Comparison of ENCODE assay signal across 9 mouse cellular contexts in the genomic region with DNA sequence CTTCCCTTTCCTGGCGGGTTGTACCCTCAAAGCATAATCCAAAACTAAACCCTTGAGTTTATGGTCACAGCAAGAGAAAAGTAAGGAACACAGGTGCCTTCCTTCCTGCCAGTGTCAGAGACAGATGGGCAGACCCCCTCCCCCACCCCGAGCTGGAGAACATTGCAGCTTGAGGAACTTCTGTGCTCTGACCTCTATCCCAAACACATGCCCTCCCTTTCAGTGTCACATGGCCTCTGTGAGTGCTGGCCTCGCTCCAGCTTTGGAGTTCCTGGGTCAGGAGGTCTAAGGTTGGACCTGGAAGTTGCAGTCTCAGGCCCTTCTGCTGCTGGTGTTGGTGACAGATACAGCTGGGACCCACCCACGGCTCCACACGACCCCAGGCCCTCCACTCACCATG. TPM values are rescaled to one million over a fixed set of nuclear protein-coding genes. Genes with fewer than 3 reads are reported as not detected.
A peak's percentile ranks its signal among the peaks of the same experiment; 100 is the strongest.
DNase-seq lines count a peak whose midpoint lies in the region; ATAC-seq and TF ChIP-seq lines count a peak whose summit lies in the region.
"Had no signal": no experiment of that assay in that cellular context is flagged by ENCODE, and none has a peak within 500 bp of the region (broad histone marks: within the 10 kb centered on the region; RNA-seq: fewer than 3 reads in every experiment).

No protein-coding gene starts in this region.

- no peaks in the 10 kb centered on the region for H3K9me3 ChIP-seq in liver, embryonic 11.5 days (ENCODE audit: control insufficient read depth, low read length)
- no peaks in the 10 kb centered on the region for H3K9me3 ChIP-seq in stomach, postnatal 0 days (ENCODE audit: control insufficient read depth, low read length)
- no peaks in the 10 kb centered on the region for H3K9me3 ChIP-seq in hindbrain, postnatal 0 days (ENCODE audit: low read length)
- H3K9me3 ChIP-seq: heart, embryonic 13.5 days had no signal

- DNase-seq in liver, adult 2 months (ENCODE audit: extremely low read depth, low read depth, low spot score) = peak; percentile 64
- no peak for DNase-seq in liver, embryonic 11.5 days (ENCODE audit: low spot score)
- DNase-seq in heart, adult 9 months (ENCODE audit: low spot score in 2 of 2) = peak; percentile 32 to 37
- DNase-seq in kidney, postnatal 4 days = peak; percentile 55 to 72
- DNase-seq in stomach, postnatal 0 days (ENCODE audit: low spot score) = peak; percentile 71
- no peak for DNase-seq in hindbrain, postnatal 0 days (ENCODE audit: low spot score)
- DNase-seq in embryo, embryonic 9.5 days (ENCODE audit: extremely low spot score) = no peak
- DNase-seq in right cerebral cortex, adult 18-20 months = no peak

- no peak overlapping the region for H3K4me2 ChIP-seq in liver, embryonic 11.5 days
- no peak overlapping the region for H3K4me2 ChIP-seq in stomach, postnatal 0 days (replicated peaks; ENCODE audit: low read depth)
- no peak overlapping the region for H3K4me2 ChIP-seq in hindbrain, postnatal 0 days (ENCODE audit: low read depth, low read length)
- H3K4me2 ChIP-seq: heart, embryonic 13.5 days had no signal

- TF ChIP-seq POLR2A in liver, adult 2 months (IDR thresholded peaks at IDR 0.05; ENCODE audit: extremely low read depth, insufficient read depth, low read length) = no peak

- H3K27ac ChIP-seq in liver, adult 2 months (replicated peaks; ENCODE audit: insufficient read depth, low read depth, low read length) = no peak overlapping the region
- H3K27ac ChIP-seq in liver, embryonic 11.5 days (ENCODE audit: low read depth, low read length) = no peak overlapping the region
- H3K27ac ChIP-seq in stomach, postnatal 0 days (replicated peaks) = peak overlapping the region; percentile 83
- no peak overlapping the region for H3K27ac ChIP-seq in hindbrain, postnatal 0 days
- H3K27ac ChIP-seq: heart, embryonic 13.5 days had no signal

- H3K79me2 ChIP-seq in liver, adult 2 months (ENCODE audit: control insufficient read depth, insufficient read depth, low read length) = no peaks in the 10 kb centered on the region

- no peaks in the 10 kb centered on the region for H3K36me3 ChIP-seq in liver, adult 2 months (ENCODE audit: control insufficient read depth, insufficient read depth, low read length)
- no peaks in the 10 kb centered on the region for H3K36me3 ChIP-seq in liver, embryonic 11.5 days (ENCODE audit: control insufficient read depth, insufficient read depth, low read length)
- no peaks in the 10 kb centered on the region for H3K36me3 ChIP-seq in stomach, postnatal 0 days (ENCODE audit: control insufficient read depth, insufficient read depth, low read length)
- H3K36me3 ChIP-seq in hindbrain, postnatal 0 days (ENCODE audit: insufficient read depth, low read length) = no peaks in the 10 kb centered on the region
- H3K36me3 ChIP-seq: heart, embryonic 13.5 days had no signal

- no peaks in the 10 kb centered on the region for H3K4me1 ChIP-seq in liver, adult 2 months (ENCODE audit: control insufficient read depth, insufficient read depth, low read length)
- H3K4me1 ChIP-seq in liver, embryonic 11.5 days (replicated peaks; ENCODE audit: control insufficient read depth, insufficient read depth, low read length) = peaks cover 3% of the 10 kb centered on the region
- H3K4me1 ChIP-seq in stomach, postnatal 0 days (replicated peaks; ENCODE audit: control insufficient read depth, insufficient read depth) = no peaks in the 10 kb centered on the region
- H3K4me1 ChIP-seq in hindbrain, postnatal 0 days (ENCODE audit: insufficient read depth, low read length) = no peaks in the 10 kb centered on the region

- no peak overlapping the region for H3K9ac ChIP-seq in liver, adult 2 months (ENCODE audit: low read depth, low read length)
- no peak overlapping the region for H3K9ac ChIP-seq in liver, embryonic 11.5 days (ENCODE audit: low read depth, low read length)
- no peak overlapping the region for H3K9ac ChIP-seq in stomach, postnatal 0 days (ENCODE audit: low read length)
- H3K9ac ChIP-seq in hindbrain, postnatal 0 days (replicated peaks; ENCODE audit: low read length) = no peak overlapping the region
- H3K9ac ChIP-seq: heart, embryonic 13.5 days had no signal

- no peaks in the 10 kb centered on the region for H3K27me3 ChIP-seq in liver, adult 2 months (ENCODE audit: control insufficient read depth, insufficient read depth, low read length)
- no peaks in the 10 kb centered on the region for H3K27me3 ChIP-seq in liver, embryonic 11.5 days (replicated peaks; ENCODE audit: control insufficient read depth, insufficient read depth, low read length)
- no peaks in the 10 kb centered on the region for H3K27me3 ChIP-seq in stomach, postnatal 0 days (ENCODE audit: control insufficient read depth, insufficient read depth, low read length)
- H3K27me3 ChIP-seq in hindbrain, postnatal 0 days (ENCODE audit: insufficient read depth, low read length) = no peaks in the 10 kb centered on the region
- H3K27me3 ChIP-seq: heart, embryonic 13.5 days had no signal

- ATAC-seq in liver, embryonic 11.5 days (replicated peaks; ENCODE audit: low FRiP score) = no peak
- ATAC-seq in stomach, postnatal 0 days (ENCODE audit: low FRiP score, low TSS enrichment) = peak; percentile 51
- ATAC-seq in hindbrain, postnatal 0 days = no peak

- no peak for TF ChIP-seq EP300 in stomach, postnatal 0 days (optimal IDR thresholded peaks at IDR 0.05)

- no peak for TF ChIP-seq CTCF in liver, adult 2 months (IDR thresholded peaks at IDR 0.05; ENCODE audit: low read depth, low read length)
- TF ChIP-seq CTCF in stomach, postnatal 0 days (IDR thresholded peaks at IDR 0.05; ENCODE audit: low read depth) = no peak
- TF ChIP-seq CTCF in hindbrain, postnatal 0 days (IDR thresholded peaks at IDR 0.05; ENCODE audit: low read depth) = no peak

- 28% methylated on average over 5 of the region's 5 CpGs for WGBS in liver, adult 2 months
- 40% methylated on average over 5 of the region's 5 CpGs for WGBS in liver, embryonic 11.5 days
- WGBS in stomach, postnatal 0 days = 26% methylated on average over 5 of the region's 5 CpGs
- WGBS in hindbrain, postnatal 0 days = 68% methylated on average over 5 of the region's 5 CpGs

- H3K4me3 ChIP-seq in liver, adult 2 months (ENCODE audit: insufficient read depth, low read depth, low read length) = no peak overlapping the region
- H3K4me3 ChIP-seq in liver, embryonic 11.5 days (ENCODE audit: low read depth, low read length) = no peak overlapping the region
- no peak overlapping the region for H3K4me3 ChIP-seq in stomach, postnatal 0 days (ENCODE audit: low read depth, low read length)
- H3K4me3 ChIP-seq in hindbrain, postnatal 0 days (ENCODE audit: low read length) = no peak overlapping the region
- H3K4me3 ChIP-seq: heart, embryonic 13.5 days had no signal

RNA-seq across cellular contexts. Expression of a gene that starts 14.2 kb away (rescaled TPM):
- total RNA-seq in liver, adult 2 months (2014; rRNA removed) = 0.83 and 1.1 TPM in 2 replicates
- 0.05 and 0.43 TPM in 2 replicates for polyA plus RNA-seq in liver, adult 2 months (2012; rRNA removed)
- 85.1 and 93.8 TPM in 2 replicates for polyA plus RNA-seq in liver, embryonic 11.5 days (2014; fragmentation: Nextera tagmentation; extraction: Ambion mirVana)
- 19.9 and 25.1 TPM in 2 replicates for polyA plus RNA-seq in stomach, postnatal 0 days (2015; fragmentation: Nextera tagmentation; extraction: Ambion mirVana)
- total RNA-seq in hindbrain, postnatal 0 days (2014; rRNA removed) = 4.5 and 7.5 TPM in 2 replicates
- polyA plus RNA-seq in hindbrain, postnatal 0 days (2015; fragmentation: Nextera tagmentation; extraction: Ambion mirVana) = 14.7 and 15.5 TPM in 2 replicates

RNA-seq across cellular contexts. Expression of a gene that starts 46.4 kb away (rescaled TPM):
- 1,606 and 2,153 TPM in 2 replicates for total RNA-seq in liver, adult 2 months (2014; rRNA removed)
- 5,211 and 6,066 TPM in 2 replicates for polyA plus RNA-seq in liver, adult 2 months (2012; rRNA removed)
- polyA plus RNA-seq in liver, embryonic 11.5 days (2014; fragmentation: Nextera tagmentation; extraction: Ambion mirVana) = 1,876 and 2,139 TPM in 2 replicates
- polyA plus RNA-seq in stomach, postnatal 0 days (2015; fragmentation: Nextera tagmentation; extraction: Ambion mirVana) = 1,416 and 1,491 TPM in 2 replicates
- total RNA-seq in hindbrain, postnatal 0 days (2014; rRNA removed) = 2,832 and 4,239 TPM in 2 replicates
- polyA plus RNA-seq in hindbrain, postnatal 0 days (2015; fragmentation: Nextera tagmentation; extraction: Ambion mirVana) = 1,070 and 1,080 TPM in 2 replicates

Comparison
In these comparisons a context has a peak if more than half of its experiments do, and no peak if none do; other contexts are left out.
1. DNase-seq: peak in liver, adult 2 months (single experiment), heart, adult 9 months (2 of 2), kidney, postnatal 4 days (2 of 2) and stomach, postnatal 0 days (single experiment); none in liver, embryonic 11.5 days (single experiment), hindbrain, postnatal 0 days (single experiment), embryo, embryonic 9.5 days (single experiment) and right cerebral cortex, adult 18-20 months (single experiment).
2. RNA of a gene that starts 14.2 kb away (polyA plus RNA-seq): 85.1 to 93.8 TPM in liver, embryonic 11.5 days, 19.9 to 25.1 TPM in stomach, postnatal 0 days and 14.7 to 15.5 TPM in hindbrain, postnatal 0 days; 0.05 to 0.43 TPM in liver, adult 2 months; every median in the first group is over 10 times any median in the second.